Mouse (Mus musculus) retina, postnatal 7 days (tissue): ENCODE measurements around the gene Gm21983.

Experiments used
- DNase-seq: peaks from one replicate; pipeline ENCODE4 v3.0.0-alpha.2; 2012; ENCODE audit warnings: low read depth, low spot score

Gm21983 gene

GRCm38 (mm10) chr7:27185986-27186385 lies 5.1 kb upstream of the Gm21983 start:
- DNase-seq: no peak

- no peak for DNase-seq
Observed at GRCm38 (mm10) chr7:27184964-27185363, 4.1 kb upstream of the Gm21983 start.

- no peak for DNase-seq
Observed at GRCm38 (mm10) chr7:27182498-27182897, 1.6 kb upstream of the Gm21983 start.

GRCm38 (mm10) chr7:27180036-27180435 lies 850 bp downstream of the Gm21983 start:
- no peak for DNase-seq

DNA sequence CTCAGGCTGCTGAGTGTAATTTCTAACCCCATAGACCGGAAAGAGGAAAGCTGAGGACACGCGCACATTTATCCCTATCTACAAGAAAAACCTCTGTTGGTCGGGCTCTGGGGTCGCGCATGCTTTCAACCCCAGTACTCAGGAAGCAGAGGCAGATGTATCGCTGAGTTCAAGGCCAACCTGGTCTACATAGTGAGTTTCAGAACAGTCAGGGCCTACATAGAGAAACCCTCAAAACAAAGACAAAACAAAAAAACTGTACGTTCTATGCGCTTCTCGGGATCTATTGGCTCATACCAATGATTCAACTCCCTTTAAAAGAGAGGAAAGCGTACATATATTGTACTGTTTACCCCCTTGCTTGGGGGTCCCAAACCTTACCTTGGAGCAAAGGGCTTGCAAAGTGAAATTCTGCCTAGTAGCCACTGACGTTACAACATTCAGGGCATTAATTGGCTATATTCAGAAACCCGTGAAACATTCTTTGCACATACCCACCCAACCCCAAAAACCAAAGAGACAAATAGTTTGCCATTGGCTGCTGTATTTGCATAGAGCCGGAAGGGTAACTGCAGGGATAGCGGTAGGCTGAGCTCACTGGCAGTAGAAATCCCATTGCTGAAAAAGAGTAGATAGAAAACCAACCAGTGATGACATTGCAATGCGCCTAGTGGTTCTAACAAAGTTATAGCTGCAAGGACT lies 1.5 kb downstream of the Gm21983 start:
- no peak for DNase-seq

GRCm38 (mm10) chr7:27178324-27179216 lies 2.3 kb downstream of the Gm21983 start, which contains the start of gene Rab4b:
TSS of gene Rab4b (minus strand) at chr7:27178896.
- DNase-seq: peak; percentile 99

GRCm38 (mm10) chr7:27177942-27178323 lies 3.0 kb downstream of the Gm21983 start:
- DNase-seq: no peak

DNA sequence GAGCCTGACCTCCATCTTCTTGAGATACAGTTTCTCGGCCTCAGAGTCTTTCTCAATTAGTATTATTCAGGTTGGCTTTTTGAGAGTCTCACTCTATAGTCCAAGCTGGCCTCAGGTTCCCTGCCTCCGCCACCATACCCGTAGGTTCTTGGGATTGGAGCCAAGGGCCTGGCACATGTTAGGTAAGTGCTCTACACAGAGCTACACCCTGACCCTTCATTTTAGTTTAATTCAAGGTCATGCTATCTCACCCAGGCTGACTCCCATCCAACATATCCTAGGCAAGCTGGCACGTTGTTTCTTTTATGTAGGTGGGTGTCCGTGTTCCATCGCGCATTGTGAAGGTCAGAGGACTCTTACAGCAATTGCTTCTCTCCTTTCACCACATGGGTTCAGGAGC lies 6.0 kb downstream of the Gm21983 start:
- DNase-seq: no peak

DNA sequence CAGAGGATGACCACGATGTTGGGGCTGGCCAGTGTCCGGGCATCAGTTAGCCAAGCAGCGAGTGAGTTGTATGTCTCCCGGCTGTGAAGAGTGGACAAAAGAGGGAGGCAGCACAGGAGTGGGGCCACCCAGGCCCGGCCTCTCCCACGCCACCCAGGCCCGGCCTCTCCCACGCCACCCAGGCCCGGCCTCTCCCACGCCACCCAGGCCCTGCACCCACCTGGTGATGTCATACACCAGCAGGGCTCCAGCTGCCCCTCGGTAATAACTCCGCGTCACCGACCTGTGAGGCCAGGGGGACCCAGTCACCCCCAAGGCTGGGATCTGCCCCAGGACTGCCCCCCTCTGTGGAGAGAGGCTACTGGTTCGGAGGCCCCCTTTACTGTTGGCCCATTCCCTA lies 6.4 kb downstream of the Gm21983 start:
- no peak for DNase-seq

GRCm38 (mm10) chr7:27170981-27171380 lies 9.9 kb downstream of the Gm21983 start:
- no peak for DNase-seq

- DNase-seq: no peak
Observed at GRCm38 (mm10) chr7:27168371-27168770, 12.5 kb downstream of the Gm21983 start.

GRCm38 (mm10) chr7:27167475-27168094 lies 13.3 kb downstream of the Gm21983 start:
- no peak for DNase-seq

DNA sequence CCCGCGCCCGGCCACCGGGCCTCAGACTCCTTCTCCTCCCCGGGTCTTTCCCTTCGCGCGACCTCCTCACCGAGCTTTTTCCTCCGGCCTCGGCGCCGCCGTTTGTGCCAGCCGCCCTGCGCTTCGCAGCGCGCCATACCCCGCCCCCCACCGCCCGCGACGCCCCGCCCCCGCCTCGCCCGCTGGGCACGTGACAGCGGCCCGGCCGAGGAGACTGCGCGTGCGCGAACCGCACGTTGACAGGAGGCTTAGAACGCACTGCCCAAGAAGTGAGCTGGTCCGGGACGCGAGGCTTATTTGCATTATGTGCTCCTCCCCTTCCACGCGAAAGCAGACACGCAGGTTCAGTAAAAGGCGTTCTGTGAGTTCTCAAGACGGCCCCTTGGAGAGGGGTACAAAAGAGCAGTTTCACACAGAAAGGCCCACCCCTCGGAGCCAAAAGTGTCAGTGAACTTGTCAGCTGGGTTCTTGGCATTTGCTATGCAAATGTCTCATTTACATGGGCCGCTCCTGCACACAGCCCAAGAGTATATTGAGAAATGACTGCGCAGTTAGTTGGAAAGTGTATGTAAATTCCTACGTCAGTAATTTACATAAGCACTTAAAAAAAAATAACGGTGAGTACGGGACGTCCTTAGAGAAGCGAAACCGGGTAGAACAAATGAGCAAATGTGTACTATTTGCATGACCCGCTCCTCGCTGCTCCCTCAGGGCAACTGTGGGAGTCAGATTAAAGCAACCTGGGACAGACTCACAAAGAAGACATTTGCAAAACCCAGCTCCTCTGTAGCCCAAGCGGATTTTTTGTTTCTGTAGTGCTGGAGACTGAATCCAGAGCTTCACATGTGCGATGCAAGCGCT lies 14.0 kb downstream of the Gm21983 start, which contains the start of gene Egln2:
TSS of gene Egln2 (minus strand) at position 189 of the 861 bp plus-strand sequence.
- DNase-seq: peak; percentile 90

DNA sequence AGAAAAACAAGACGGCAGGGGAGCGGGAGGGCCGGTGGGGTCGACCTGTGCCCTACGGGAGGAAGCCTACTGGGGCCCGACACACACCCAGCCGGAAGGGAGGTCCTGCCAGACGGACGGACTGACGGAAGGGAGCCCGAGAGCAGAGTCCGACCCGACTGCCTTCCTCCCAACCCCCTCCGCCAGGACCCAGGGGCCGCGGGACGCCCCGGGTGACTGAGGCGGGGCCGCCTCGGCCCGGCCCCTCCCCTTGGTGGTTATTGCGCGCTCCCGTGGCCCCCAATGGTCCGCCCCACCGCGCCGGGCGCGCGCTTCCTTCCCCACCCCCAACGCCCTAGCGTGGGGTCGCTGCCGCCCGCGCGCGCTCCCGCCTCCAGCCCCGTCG lies 14.7 kb downstream of the Gm21983 start:
- peak; percentile 62 for DNase-seq

GRCm38 (mm10) chr7:27165696-27166095 lies 15.2 kb downstream of the Gm21983 start:
- no peak for DNase-seq

DNA sequence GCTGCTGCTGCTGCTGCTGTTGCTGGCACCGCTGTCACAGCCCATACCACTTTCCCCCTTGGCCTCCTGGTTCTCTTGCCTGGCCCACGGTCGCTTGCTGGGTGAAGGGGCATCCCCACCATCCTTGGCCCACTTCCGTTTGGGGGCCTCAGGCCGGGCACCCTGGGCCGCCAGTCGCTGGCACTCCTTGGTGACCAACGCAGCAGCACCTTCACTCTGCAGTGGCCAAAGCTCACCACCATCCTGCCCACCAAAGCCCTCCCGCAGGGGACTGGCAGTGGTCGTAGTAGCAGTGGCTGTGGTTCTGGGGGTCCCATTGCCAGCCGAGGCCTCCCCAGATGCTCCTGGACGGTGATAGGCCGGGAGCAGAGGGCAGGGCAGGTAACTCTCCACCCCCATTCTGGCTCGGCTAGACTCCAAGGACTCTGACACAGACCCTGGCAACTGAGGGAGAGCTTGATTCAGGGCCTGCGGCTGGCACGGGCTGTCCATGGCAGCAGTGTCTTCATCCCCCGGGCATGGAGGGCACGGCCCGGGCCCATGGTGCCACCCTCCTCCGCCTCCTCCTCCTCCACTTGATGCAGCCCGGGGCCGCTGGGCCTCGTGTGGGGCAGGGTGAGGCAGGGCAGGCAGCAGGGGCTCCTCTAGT lies 15.8 kb downstream of the Gm21983 start:
- DNase-seq: no peak

DNA sequence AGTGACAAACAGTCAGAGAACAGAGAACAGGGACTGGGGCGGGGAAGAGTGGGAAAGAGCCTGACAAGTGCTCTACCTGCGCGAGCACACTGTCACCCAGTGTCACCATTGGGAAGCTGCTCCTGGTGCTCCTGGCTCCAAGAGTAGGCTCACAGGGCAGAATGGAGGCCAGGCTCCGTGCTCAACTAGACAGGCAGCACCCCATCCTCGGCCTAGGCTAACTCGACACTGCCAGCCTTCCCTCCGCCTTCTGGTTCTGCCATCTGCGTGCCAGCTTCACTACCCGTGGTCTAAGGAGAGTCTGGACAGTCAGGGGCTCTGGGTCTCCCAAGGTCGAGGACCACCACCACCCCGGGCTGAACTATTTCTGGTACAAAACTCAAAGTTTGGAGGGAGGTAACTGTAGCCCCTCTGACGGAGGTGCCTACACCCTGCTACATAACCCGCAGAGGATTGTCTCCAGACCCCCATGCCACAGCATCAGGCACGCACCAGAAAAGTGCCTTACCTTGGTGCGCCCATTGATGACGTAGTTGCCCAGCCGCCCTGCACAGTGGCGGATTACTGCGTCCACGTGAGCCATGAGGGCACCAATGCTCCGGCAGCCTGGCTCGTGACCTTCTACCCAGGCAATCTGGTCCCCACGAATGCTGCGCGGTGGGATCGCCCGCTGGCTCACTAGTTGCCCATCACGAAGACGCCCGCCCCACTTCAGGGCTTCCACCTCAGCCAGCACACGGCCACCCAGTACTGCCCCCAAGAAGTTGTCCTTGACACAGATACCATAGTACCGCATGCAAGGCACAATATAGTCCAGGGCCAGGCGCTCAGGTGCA lies 16.6 kb downstream of the Gm21983 start:
- DNase-seq: no peak

- DNase-seq: no peak
Observed at GRCm38 (mm10) chr7:27163450-27163805, 17.5 kb downstream of the Gm21983 start.

DNA sequence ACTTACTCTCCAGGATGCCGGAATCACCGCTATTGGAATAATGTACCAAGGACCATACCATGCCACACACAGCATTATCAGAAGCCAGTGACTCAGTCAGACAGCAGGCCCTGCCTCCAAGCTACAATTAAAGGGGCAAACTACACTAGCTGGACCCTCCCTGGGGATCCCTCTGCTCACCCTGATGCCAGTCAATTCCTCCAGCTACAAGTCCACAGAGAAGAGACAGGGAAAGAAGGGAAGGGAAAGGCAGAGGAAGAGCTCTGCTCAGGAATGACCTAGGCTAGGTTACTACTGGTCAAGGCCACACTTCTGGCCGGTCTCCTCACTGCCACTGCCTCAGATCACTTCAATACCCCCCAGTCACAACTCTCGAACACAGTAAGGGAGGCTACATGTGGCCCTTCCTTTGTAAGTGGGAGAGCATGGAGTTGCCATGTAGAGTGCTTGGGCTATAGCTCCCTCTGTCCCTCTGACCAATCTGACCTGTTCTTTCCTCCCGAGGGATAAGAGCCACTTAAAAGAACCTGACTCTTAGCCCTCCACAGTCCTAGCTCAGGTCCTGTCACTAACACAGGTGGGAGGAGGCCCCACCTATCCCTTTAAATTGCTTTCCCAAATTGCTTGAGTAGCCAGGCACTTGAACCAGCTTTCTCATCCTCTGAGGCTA lies 18.0 kb downstream of the Gm21983 start:
- no peak for DNase-seq
